ENCODE assay signal across 8 mouse cellular contexts in the genomic region with DNA sequence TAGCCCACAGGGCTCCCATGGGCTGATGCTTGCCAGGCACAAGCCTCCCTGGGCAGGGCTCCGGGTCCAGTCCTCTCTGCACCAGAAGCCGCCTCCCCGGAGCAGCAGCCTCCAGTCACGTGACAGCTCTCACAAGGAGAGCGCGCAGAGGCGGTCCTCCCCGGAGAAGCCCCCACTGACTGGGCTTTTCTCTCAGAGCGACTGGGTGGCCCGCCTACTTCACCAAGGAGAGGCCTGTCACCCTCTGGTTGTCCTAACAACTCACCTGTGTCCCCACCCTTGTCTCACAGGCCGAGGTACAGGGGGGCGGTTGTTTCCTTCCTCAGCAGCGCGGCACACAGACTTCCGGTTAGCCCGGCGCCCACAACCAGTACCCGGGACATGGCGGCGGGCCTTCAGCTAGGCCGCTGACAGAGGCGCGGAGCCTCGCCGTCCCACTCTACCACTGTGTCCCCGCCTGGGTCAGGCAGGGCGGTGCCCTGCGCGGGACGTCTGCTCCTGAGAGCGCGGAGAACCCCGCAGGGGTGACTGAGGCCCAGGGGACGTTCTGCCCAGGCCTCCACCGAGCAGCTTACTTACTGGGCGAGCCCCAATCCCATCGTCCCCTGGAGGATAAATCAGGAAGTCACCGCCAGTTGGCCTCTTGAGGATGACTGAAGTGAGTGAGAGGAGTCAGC. TPM values are rescaled to one million over a fixed set of nuclear protein-coding genes. Genes with fewer than 3 reads are reported as not detected.
DNase-seq lines count a peak whose midpoint lies in the region; ATAC-seq and TF ChIP-seq lines count a peak whose summit lies in the region.
"Not testable (repeated sequence)": the region's sequence is repeated elsewhere in the genome, so short reads cannot be mapped to it uniquely, and the experiment has no call there.

No protein-coding gene starts in this region.

- H3K4me1 ChIP-seq in hindbrain, embryonic 12.5 days; lung, embryonic 14.5 days (ENCODE audit: insufficient read depth); olfactory bulb, adult 2 months (ENCODE audit: control insufficient read depth, insufficient read depth, low read length): not testable (repeated sequence)

- TF ChIP-seq POLR2A in olfactory bulb, adult 2 months (IDR thresholded peaks at IDR 0.05; ENCODE audit: insufficient read depth, low read depth, low read length): not testable (repeated sequence)

- H3K27ac ChIP-seq in hindbrain, embryonic 12.5 days; lung, embryonic 14.5 days (ENCODE audit: low read depth); olfactory bulb, adult 2 months (ENCODE audit: insufficient read depth, low read depth, low read length): not testable (repeated sequence)

- peak overlapping the region; percentile 49; the same call in 1 of the 2 replicates for H3K9ac ChIP-seq in hindbrain, embryonic 12.5 days
- peak overlapping the region; percentile 32; the same call in 1 of the 2 replicates for H3K9ac ChIP-seq in lung, embryonic 14.5 days

- H3K9me3 ChIP-seq in hindbrain, embryonic 12.5 days (replicated peaks); lung, embryonic 14.5 days (ENCODE audit: low read depth, low read length): not testable (repeated sequence)

- DNase-seq in R1 (ENCODE audit: low read depth, low spot score): peak; percentile 88
- peak; percentile 63 to 64 for DNase-seq in cerebellum, postnatal 36 days
- peak; percentile 18 to 37 for DNase-seq in frontal cortex, postnatal 25 days (ENCODE audit: low spot score in 2 of 2)
- peak; percentile 56 for DNase-seq in layer of hippocampus, adult 9-11 months
- DNase-seq in lung, embryonic 14.5 days: peak; percentile 77
- DNase-seq in testis, postnatal 14 days (ENCODE audit: low spot score): peak; percentile 67

- TF ChIP-seq CTCF in lung, embryonic 14.5 days (IDR thresholded peaks at IDR 0.05; ENCODE audit: low read depth); olfactory bulb, adult 2 months (IDR thresholded peaks at IDR 0.05; ENCODE audit: insufficient read depth, low read depth, low read length): not testable (repeated sequence)

- peak; percentile 100 for ATAC-seq in hindbrain, embryonic 12.5 days (ENCODE audit: low FRiP score)
- peak; percentile 99 for ATAC-seq in lung, embryonic 14.5 days (ENCODE audit: insufficient read depth)

- H3K4me3 ChIP-seq in hindbrain, embryonic 12.5 days: peak overlapping the region; percentile 39
- peak overlapping the region; percentile 29 for H3K4me3 ChIP-seq in lung, embryonic 14.5 days (ENCODE audit: low read depth, low read length)
- H3K4me3 ChIP-seq in olfactory bulb, adult 2 months (ENCODE audit: insufficient read depth, low read depth, low read length): peak overlapping the region; percentile 56

- peak overlapping the region; percentile 49 for H3K4me2 ChIP-seq in hindbrain, embryonic 12.5 days (replicated peaks)
- peak overlapping the region; percentile 59 for H3K4me2 ChIP-seq in lung, embryonic 14.5 days

- 2% methylated on average over 10 of the region's 38 CpGs for WGBS in hindbrain, embryonic 12.5 days
- WGBS in lung, embryonic 14.5 days: 6% methylated on average over 10 of the region's 38 CpGs
- WGBS in olfactory bulb, adult 2 months: 3% methylated on average over 10 of the region's 38 CpGs

- H3K27me3 ChIP-seq in hindbrain, embryonic 12.5 days; lung, embryonic 14.5 days (ENCODE audit: insufficient read depth, low read length): not testable (repeated sequence)

- H3K36me3 ChIP-seq in hindbrain, embryonic 12.5 days; lung, embryonic 14.5 days (ENCODE audit: insufficient read depth): not testable (repeated sequence)

RNA-seq across cellular contexts. Expression of gene Gm8978, which starts 35.3 kb away (rescaled TPM):
- not detected in 2 replicates for polyA plus RNA-seq in hindbrain, embryonic 12.5 days (2016; fragmentation: Nextera tagmentation; extraction: Ambion mirVana)
- not detected in 2 replicates for polyA plus RNA-seq in lung, embryonic 14.5 days (2014; fragmentation: Nextera tagmentation; extraction: Ambion mirVana)
- polyA plus RNA-seq in olfactory bulb, adult 2 months (2012; ENCODE audit: insufficient read depth, insufficient read length, low replicate concordance, missing spikeins): not detected in 2 replicates

Comparison
In these comparisons a context has a peak if more than half of its experiments do, and no peak if none do; other contexts are left out.
1. DNase-seq: peak in every context shown above with its lines; median percentile 88 in R1; 77 in lung, embryonic 14.5 days; 67 in testis, postnatal 14 days; 64 in cerebellum, postnatal 36 days; 56 in layer of hippocampus, adult 9-11 months; 28 in frontal cortex, postnatal 25 days.